Mouse (Mus musculus): ENCODE data around the gene Gata5. TPM values are rescaled to one million over a fixed set of nuclear protein-coding genes. Genes with fewer than 3 reads are reported as not detected.

Gata5 gene
- polyA plus RNA-seq, 1 experiment from 2014 or later: not detected

GRCm38 (mm10) chr2:180289440-180290108 lies 44.9 kb downstream of the Gata5 start, which contains the start of gene Rbbp8nl:
Gene Rbbp8nl (minus strand): TSS chr2:180289879.
- 0 out of 2 replicates have a peak, but pooled peaks cover 6% of the 10 kb centered on the region for H3K27me3 ChIP-seq
- no peak within 1 kb of the TSS for H3K9ac ChIP-seq (replicated peaks)
- no peaks in the 10 kb centered on the region for H3K4me1 ChIP-seq (replicated peaks)
- H3K36me3 ChIP-seq: no peaks in the 10 kb centered on the region
- H3K4me3 ChIP-seq (replicated peaks): no peak within 1 kb of the TSS
- no peak for ATAC-seq
- no peak within 1 kb of the TSS for H3K27ac ChIP-seq
- no peak within 1 kb of the TSS for H3K4me2 ChIP-seq (replicated peaks)
- H3K9me3 ChIP-seq: no peaks in the 10 kb centered on the region
- 39% methylated on average over 16 of the region's 16 CpGs for WGBS

GRCm38 (mm10) chr2:180288966-180289365 lies 45.5 kb downstream of the Gata5 start:
- no peak overlapping the region for H3K9ac ChIP-seq (replicated peaks)
- H3K4me3 ChIP-seq (replicated peaks): no peak overlapping the region
- H3K27me3 ChIP-seq: 0 out of 2 replicates have a peak, but pooled peaks cover 6% of the 10 kb centered on the region
- no peak overlapping the region for H3K4me2 ChIP-seq (replicated peaks)
- no peak overlapping the region for H3K27ac ChIP-seq
- H3K4me1 ChIP-seq (replicated peaks): no peaks in the 10 kb centered on the region
- H3K9me3 ChIP-seq: no peaks in the 10 kb centered on the region
- WGBS: 61% methylated on average over 11 of the region's 11 CpGs
- ATAC-seq: no peak
- no peaks in the 10 kb centered on the region for H3K36me3 ChIP-seq

GRCm38 (mm10) chr2:180279321-180279720 lies 55.2 kb downstream of the Gata5 start:
- Histone ChIP-seq H3K9ac (replicated peaks) (no peak overlapping the region), H3K27me3 (peaks cover 13% of the 10 kb centered on the region), H3K36me3 (no peaks in the 10 kb centered on the region), H3K9me3 (no peaks in the 10 kb centered on the region), H3K4me1 (replicated peaks) (0 out of 2 replicates have a peak, but pooled peaks cover 4% of the 10 kb centered on the region), H3K27ac (no peak overlapping the region), H3K4me3 (replicated peaks) (no peak overlapping the region), H3K4me2 (replicated peaks) (no peak overlapping the region)
- no peak for ATAC-seq
- 81% methylated on average over 8 of the region's 8 CpGs for WGBS

GRCm38 (mm10) chr2:180277773-180278320 lies 56.7 kb downstream of the Gata5 start:
- no peak overlapping the region for H3K4me3 ChIP-seq (replicated peaks)
- H3K4me1 ChIP-seq (replicated peaks): peaks cover 8% of the 10 kb centered on the region
- H3K36me3 ChIP-seq: no peaks in the 10 kb centered on the region
- H3K27me3 ChIP-seq: peaks cover 16% of the 10 kb centered on the region
- no peak overlapping the region for H3K27ac ChIP-seq
- ATAC-seq: no peak
- H3K9me3 ChIP-seq: no peaks in the 10 kb centered on the region
- WGBS: 74% methylated on average over 8 of the region's 8 CpGs
- no peak overlapping the region for H3K4me2 ChIP-seq (replicated peaks)
- H3K9ac ChIP-seq (replicated peaks): no peak overlapping the region

- Histone ChIP-seq H3K27ac (no peak overlapping the region), H3K27me3 (peaks cover 16% of the 10 kb centered on the region), H3K9me3 (no peaks in the 10 kb centered on the region), H3K4me2 (replicated peaks) (no peak overlapping the region), H3K4me3 (replicated peaks) (no peak overlapping the region), H3K9ac (replicated peaks) (no peak overlapping the region), H3K36me3 (no peaks in the 10 kb centered on the region), H3K4me1 (replicated peaks) (peaks cover 18% of the 10 kb centered on the region)
- 76% methylated on average over 8 of the region's 8 CpGs for WGBS
- ATAC-seq: no peak
Observed at GRCm38 (mm10) chr2:180276851-180277259, 57.6 kb downstream of the Gata5 start.

- no peaks in the 10 kb centered on the region for H3K9me3 ChIP-seq
- H3K9ac ChIP-seq (replicated peaks): no peak overlapping the region
- no peaks in the 10 kb centered on the region for H3K36me3 ChIP-seq
- peaks cover 23% of the 10 kb centered on the region for H3K4me1 ChIP-seq (replicated peaks)
- no peak for ATAC-seq
- peaks cover 16% of the 10 kb centered on the region for H3K27me3 ChIP-seq
- H3K4me3 ChIP-seq (replicated peaks): no peak overlapping the region
- no peak overlapping the region for H3K27ac ChIP-seq
- H3K4me2 ChIP-seq (replicated peaks): no peak overlapping the region
- 54% methylated on average over 4 of the region's 4 CpGs for WGBS
Observed at GRCm38 (mm10) chr2:180276385-180276784, 58.1 kb downstream of the Gata5 start.

- under 1% methylated on average over 8 of the region's 8 CpGs for WGBS
- H3K36me3 ChIP-seq: no peaks in the 10 kb centered on the region
- no peak overlapping the region for H3K27ac ChIP-seq
- H3K27me3 ChIP-seq: peaks cover 16% of the 10 kb centered on the region
- H3K9me3 ChIP-seq: no peaks in the 10 kb centered on the region
- peaks cover 28% of the 10 kb centered on the region for H3K4me1 ChIP-seq (replicated peaks)
- ATAC-seq: no peak
- no peak overlapping the region for H3K4me2 ChIP-seq (replicated peaks)
- H3K9ac ChIP-seq (replicated peaks): no peak overlapping the region
- no peak overlapping the region for H3K4me3 ChIP-seq (replicated peaks)
Observed at GRCm38 (mm10) chr2:180275836-180276235, 58.7 kb downstream of the Gata5 start.

Other genes with a start within 250 kb of the Gata5 start
- 4.4 and 5.1 TPM in 2 replicates for gene Hrh3, start 230.2 kb downstream of the Gata5 start, polyA plus RNA-seq (2015; fragmentation: Nextera tagmentation; extraction: Ambion mirVana)
- 60.6 and 66.1 TPM in 2 replicates for gene Osbpl2, start 215.4 kb downstream of the Gata5 start, polyA plus RNA-seq (2015; fragmentation: Nextera tagmentation; extraction: Ambion mirVana)
- 213 TPM in 2 replicates for gene Adrm1, start 163.2 kb downstream of the Gata5 start, polyA plus RNA-seq (2015; fragmentation: Nextera tagmentation; extraction: Ambion mirVana)
- 1.4 and 1.7 TPM in 2 replicates for gene Lama5, start 108.8 kb downstream of the Gata5 start, polyA plus RNA-seq (2015; fragmentation: Nextera tagmentation; extraction: Ambion mirVana)
- gene Rps21, start 77.3 kb downstream of the Gata5 start, polyA plus RNA-seq (2015; fragmentation: Nextera tagmentation; extraction: Ambion mirVana): 418 and 448 TPM in 2 replicates
- gene Cables2, start 61.2 kb downstream of the Gata5 start, polyA plus RNA-seq (2015; fragmentation: Nextera tagmentation; extraction: Ambion mirVana): 18.2 and 21.6 TPM in 2 replicates
- not detected in 2 replicates for gene Rbbp8nl, start 44.8 kb downstream of the Gata5 start, polyA plus RNA-seq (2015; fragmentation: Nextera tagmentation; extraction: Ambion mirVana)
- gene Slco4a1, start 121.5 kb upstream of the Gata5 start, polyA plus RNA-seq (2015; fragmentation: Nextera tagmentation; extraction: Ambion mirVana): 1.6 and 1.9 TPM in 2 replicates
- 1.2 and 1.3 TPM in 2 replicates for gene Ntsr1, start 165.3 kb upstream of the Gata5 start, polyA plus RNA-seq (2015; fragmentation: Nextera tagmentation; extraction: Ambion mirVana)
- 49.2 and 51.9 TPM in 2 replicates for gene Mrgbp, start 246.6 kb upstream of the Gata5 start, polyA plus RNA-seq (2015; fragmentation: Nextera tagmentation; extraction: Ambion mirVana)

All from midbrain, embryonic 13.5 days (tissue).